Mouse (Mus musculus): Measurements from ENCODE around the gene Dync1li1.

GRCm38 (mm10) chr9:114701921-114702320, 13.3 kb downstream of the Dync1li1 start:
- TF ChIP-seq TAL1 (IDR thresholded peaks at IDR 0.05; ENCODE audit: low read length) = no peak
- no peak for TF ChIP-seq GATA1 (IDR thresholded peaks at IDR 0.05; ENCODE audit: low read length)

Measured in erythroblast, embryonic 14.5 days (primary cell).